Mouse (Mus musculus): Measurements from ENCODE around the gene Slc27a5.

Slc27a5 gene

DNA sequence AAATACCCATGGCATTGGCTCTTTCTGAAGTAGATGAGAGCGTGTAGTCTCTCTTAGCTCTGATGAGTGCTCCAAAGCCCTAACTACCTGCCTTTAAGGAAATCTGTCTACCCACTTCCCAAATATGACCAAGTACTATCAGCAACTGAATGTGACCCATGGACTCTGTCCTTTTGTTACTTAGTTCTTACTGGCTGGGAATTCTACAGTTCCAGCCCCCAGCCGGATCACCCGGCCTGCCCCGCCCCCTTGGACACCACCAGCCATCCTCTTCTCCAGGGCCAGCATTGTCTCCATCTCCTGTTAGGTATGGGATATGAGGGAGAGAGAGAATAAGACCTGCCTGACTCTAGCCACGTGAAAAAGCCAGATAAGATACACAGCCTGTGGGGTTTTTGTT, at the start of gene Slc27a5:
TSS of gene Slc27a5 (minus strand) at position 140 of the 400 bp plus-strand sequence.
- DNase-seq: no peak

GRCm38 (mm10) chr7:13046084-13046483, 48.1 kb upstream of the Slc27a5 start:
- peak; percentile 68 for DNase-seq

DNA sequence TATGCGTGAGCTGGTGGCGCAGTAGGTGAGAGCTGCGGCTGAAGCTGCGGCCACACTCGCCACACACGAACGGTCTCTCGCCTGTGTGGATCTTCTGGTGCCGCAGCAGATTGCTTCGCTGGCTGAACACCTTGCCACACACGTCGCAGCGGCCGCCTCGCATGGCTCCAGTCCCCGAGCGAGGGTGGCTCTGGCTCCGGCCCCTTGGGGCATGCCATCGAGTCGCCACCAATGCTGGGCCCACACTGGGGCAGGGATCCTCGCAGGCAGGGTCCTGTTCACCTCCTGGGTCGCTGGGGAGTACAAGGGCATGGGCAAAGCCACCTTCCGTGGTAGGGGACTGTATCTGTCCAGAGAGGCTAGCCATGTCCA, 46.2 kb upstream of the Slc27a5 start:
- no peak for DNase-seq

DNA sequence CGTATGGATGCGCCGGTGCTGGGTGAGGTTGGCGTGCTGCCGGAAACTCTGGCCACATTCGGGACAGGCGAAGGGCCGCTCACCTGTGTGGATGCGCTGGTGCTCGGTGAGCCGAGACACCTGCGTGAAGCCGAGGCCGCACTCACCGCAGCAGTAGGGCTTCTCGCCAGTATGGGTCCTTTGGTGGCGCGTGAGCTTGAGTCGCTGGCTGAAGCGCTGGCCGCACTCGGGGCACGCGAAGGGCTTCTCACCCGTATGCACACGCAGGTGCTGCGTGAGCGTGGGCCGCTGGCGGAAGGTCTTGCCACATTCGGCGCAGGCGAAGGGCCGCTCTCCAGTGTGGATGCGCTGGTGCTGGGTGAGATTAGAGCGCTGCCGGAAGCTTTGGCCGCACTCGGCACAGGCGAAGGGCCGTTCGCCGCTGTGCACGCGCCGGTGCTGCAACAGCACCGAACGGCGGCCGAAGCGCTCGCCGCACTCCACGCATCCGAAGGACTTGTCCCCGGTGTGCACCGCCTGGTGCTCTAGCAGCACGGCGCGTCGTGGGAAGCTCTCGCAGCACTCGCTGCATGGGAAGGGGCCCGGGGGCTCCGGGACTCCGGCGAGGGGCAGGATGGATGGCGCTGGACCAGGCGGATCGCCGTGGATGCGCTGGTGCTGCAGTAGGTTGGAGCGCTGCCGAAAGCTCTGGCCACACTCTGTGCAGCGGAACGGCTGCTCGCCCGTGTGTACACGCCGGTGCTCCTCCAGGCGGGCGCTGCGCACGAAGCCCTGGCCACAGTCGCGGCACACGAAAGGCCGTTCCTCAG, 45.7 kb upstream of the Slc27a5 start:
- peak; percentile 86 for DNase-seq

- no peak for DNase-seq
Observed at GRCm38 (mm10) chr7:13043120-13043444, 45.1 kb upstream of the Slc27a5 start.

DNA sequence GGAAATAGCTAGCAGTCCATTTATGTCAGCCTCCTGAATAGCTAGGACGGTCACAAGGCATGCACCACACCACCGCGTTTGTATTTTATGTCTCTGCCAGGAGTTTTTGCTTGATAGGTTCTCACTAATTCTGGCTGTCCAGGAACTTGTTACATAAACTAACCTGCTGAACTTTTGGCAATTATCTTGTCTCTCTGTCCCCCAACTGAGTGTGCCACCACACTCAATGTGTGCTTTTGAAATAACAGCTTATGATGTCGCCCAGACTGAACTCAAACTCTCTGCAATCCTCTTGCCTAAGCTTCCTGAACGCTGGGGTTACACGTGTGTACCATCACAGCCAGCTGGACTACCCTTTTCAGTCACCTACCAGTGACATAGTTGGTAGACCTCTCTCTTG, 44.5 kb upstream of the Slc27a5 start:
- DNase-seq: peak; percentile 46

DNA sequence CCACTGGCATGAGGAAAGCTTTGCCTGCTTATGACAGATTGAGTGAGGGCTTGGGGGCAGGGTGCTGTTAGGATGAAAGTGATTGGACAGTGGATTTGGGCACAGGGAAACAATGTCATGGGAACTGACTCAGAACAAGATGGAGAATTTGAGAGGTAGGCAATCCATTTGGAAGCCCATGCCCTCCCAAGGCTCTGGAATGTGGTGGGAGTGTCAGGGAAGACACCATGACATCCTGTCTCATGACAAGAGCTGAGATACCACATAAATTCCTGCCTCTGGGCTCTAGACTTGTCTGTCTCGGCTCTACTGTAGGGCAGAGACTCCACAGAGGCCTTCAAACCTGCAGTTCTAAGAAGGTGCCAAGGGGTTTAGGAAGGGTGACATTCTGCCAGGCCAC, 43.3 kb upstream of the Slc27a5 start:
- DNase-seq: peak; percentile 39

- peak; percentile 27 for DNase-seq
Observed at GRCm38 (mm10) chr7:13039181-13039580, 41.2 kb upstream of the Slc27a5 start.

- no peak for DNase-seq
Observed at GRCm38 (mm10) chr7:13038621-13039169, 40.7 kb upstream of the Slc27a5 start.

- DNase-seq: peak; percentile 98
Observed at GRCm38 (mm10) chr7:13037901-13038555, 40.0 kb upstream of the Slc27a5 start, which contains the start of gene Ube2m. Ube2m (minus strand) TSS chr7:13038275.

GRCm38 (mm10) chr7:13037366-13037765, 39.4 kb upstream of the Slc27a5 start:
- DNase-seq: peak; percentile 80

DNA sequence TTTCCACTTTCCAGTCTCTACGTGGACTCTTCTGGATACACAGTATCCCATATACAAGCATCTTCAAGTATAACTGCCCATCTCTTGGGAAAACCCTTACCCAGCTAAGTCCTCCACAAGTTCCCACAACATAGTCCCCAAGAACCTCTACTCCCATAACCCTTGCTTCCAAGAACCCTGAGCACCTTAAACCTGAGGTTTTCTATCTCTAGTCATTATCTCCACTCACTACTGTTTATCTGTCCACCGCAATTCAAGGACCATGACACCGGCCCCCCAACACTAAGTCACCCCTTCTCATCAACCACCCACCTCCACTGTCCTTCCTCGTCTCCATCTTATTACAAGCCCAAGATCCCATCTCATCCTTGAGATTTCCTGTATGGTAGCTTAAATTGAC, 38.8 kb upstream of the Slc27a5 start:
- no peak for DNase-seq

- peak; percentile 78 for DNase-seq
Observed at GRCm38 (mm10) chr7:13035211-13035855, 37.3 kb upstream of the Slc27a5 start.

DNA sequence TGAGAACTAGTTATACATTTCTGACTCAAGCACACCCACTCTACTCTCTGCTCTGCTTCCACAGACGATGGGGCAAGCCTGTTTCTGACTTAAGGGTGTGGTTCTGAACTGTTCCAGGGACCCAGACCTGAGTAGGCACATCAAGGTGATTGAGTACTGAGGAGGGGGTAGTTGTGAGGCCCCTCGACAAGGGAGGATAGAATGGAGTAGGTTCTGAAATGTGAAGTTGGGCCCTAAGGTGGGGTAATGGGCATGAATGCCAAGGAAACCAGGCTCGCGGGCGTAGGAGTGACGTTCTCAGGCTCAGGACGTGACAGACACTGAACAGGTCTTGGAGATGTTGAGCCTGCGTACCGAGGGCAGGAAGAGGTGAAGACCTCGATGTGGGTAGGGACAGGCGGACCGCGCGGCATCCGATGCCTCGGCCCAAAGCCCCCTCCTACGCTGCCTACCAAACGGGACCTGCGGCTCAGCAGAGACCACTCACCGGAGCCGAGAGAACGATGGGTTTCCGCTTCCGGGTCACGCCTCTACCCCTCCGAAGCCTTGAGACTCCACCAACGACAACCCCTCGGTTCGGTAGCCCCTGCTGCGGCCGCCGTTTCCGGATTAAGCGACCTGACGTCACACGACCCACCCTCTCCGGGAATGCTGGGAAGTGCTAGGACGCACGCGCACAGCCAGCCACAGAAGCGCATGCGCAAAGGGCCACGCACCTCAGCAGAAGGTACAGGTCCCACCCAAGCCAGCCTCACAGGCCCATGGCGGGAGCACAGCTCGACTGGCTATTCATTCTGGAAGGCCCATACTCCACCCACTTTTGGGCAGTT, 36.4 kb upstream of the Slc27a5 start, which contains the start of gene Chmp2a:
TSS of gene Chmp2a (minus strand) at position 660 of the 830 bp plus-strand sequence.
- peak; percentile 98 for DNase-seq

DNA sequence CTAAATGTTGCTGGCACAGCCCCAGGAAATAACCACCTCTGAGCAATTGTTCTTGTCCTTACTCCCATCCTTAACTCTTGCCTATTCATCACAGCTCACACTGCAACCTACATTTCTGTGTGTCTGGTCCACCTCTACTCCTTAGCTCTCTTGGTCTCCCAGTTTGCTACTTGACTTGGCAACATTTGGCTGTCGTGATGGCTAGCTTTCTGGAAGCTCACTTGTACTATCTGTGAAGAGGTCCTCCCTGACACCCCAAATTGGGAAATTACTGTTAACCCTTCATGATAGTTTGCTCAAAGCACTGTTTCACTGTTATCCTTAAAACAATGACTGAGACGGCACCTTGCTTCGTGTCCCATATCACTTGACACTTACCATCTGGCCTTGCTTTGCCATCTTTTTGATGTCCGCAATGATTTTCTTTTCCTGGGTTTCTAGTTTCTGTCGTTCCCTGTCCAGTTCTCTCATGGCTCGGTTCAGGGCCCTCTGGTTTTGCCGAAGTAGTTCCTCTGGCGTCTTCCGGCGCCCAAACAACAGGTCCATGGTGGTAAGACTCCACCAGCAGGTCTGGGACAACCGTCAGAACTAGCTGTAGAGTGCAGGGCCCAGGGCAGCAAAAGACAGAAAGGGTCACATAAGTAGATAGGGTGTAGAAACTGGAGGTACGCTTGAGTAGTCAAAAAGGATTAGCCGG, 35.6 kb upstream of the Slc27a5 start:
- no peak for DNase-seq

DNA sequence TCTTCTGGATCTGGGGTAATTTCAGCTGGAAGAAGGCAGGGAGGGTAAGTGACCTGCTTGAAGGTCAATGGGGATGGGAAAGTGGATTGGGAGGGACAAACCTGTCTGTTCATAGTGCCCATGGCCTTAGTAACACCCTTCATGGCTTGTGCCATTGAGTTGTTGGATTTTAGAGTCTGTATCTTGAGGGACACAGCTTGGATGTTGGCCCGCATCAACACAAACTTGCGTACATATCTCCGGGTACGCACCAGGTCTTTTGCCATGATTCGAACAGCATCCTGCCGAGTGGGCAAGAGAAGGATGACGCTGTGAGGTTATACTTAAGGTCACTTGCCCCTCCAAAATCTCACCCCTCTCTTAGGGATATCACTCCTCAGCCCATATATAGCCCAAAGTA, 34.5 kb upstream of the Slc27a5 start:
- DNase-seq: no peak

- DNase-seq: no peak
Observed at GRCm38 (mm10) chr7:13031983-13032382, 34.0 kb upstream of the Slc27a5 start.

DNA sequence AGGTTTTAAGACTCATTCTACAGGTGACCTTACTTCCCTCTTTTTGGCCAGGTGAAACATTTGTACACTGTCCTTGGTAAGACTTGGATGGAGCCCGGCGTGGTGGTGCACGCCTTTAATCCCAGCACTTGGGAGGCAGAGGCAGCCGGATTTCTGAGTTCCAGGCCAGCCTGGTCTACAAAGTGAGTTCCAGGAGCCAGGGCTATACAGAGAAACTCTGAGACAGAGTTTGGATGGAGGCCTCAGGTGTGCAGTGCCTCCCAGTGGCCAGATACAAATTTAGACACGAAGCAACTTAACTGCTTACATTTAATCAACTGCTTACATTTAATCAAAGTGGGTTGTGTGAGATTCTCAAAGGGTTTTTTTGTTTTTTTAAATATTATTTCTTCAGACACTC, 33.1 kb upstream of the Slc27a5 start:
- DNase-seq: no peak

DNA sequence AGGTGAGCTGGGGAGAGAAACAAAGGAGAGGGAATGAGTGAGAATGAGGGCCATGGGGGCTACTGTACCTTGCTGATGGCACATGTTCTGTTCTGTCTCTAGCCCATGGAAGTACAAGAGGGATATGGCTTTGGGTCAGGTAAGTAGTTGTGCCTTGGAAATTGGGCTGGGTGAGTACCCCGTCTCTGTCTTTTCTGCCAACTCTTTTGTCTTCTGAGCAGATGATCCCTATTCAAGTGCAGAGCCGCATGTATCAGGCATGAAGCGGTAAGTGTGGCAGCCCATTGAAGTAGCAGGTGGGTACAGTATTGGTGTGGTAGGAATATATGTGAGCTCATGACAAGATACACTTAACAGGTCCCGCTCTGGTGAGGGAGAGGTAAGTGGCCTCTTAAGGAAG, 31.0 kb upstream of the Slc27a5 start:
- DNase-seq: no peak

DNA sequence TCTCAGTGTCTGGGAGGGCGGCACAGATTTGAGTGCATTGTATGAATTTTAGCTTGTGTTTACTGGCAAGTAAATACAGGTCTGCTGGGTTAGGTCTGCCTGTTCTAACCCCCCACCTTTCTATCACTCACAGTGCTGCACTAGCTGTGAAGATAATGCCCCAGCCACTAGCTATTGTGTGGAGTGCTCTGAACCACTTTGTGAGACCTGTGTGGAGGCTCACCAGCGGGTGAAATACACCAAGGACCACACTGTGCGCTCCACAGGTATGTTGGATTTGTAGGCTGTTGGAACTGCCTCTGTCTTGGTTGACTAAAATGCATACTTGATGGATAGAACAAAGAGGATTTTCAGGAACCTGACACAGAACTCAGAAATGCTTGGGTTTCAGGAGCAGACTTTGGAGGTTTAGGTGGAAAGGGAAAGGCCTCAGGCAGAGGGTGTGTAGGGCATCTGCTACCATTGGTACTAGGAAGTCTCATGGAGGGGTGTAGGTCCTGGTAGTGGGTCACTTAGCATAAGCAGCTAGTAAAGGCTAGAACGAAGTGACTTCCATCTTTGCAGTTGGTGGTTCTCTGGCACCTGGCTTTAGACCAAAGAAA, 27.6 kb upstream of the Slc27a5 start:
- DNase-seq: peak; percentile 43

- peak; percentile 90 for DNase-seq
Observed at GRCm38 (mm10) chr7:13024805-13025204, 26.8 kb upstream of the Slc27a5 start.
